Mouse (Mus musculus) hindbrain, embryonic 12.5 days (tissue): ENCODE measurements around the gene Adat2. TPM values are rescaled to one million over a fixed set of nuclear protein-coding genes. Genes with fewer than 3 reads are reported as not detected.

Experiments
- ATAC-seq: fragments of 200-750 bp; cut with Nextera tagmentation; 2 replicates; pipeline ENCODE4 v1.8.0; 2017; ENCODE audit warnings: moderate TSS enrichment; ENCODE audit not compliant: low FRiP score
- H3K27ac ChIP-seq: fragments of 300-500 bp; sonication (generic); 2 replicates; pipeline ENCODE4 v1.5.1; 2016; ENCODE audit warnings: mild to moderate bottlenecking
- H3K27me3 ChIP-seq: fragments of 300-500 bp; sonication (generic); 2 replicates; pipeline ENCODE4 v1.6.1; 2016; ENCODE audit warnings: mild to moderate bottlenecking
- H3K36me3 ChIP-seq: fragments of 300-500 bp; sonication (generic); 2 replicates; pipeline ENCODE4 v1.6.1; 2016; ENCODE audit warnings: mild to moderate bottlenecking
- H3K4me1 ChIP-seq: fragments of 300-500 bp; sonication (generic); 2 replicates; pipeline ENCODE4 v1.6.1; 2016
- H3K4me2 ChIP-seq: fragments of 300-500 bp; sonication (generic); replicated peaks from 2 replicates; pipeline ENCODE4 v1.6.1; 2016; ENCODE audit warnings: mild to moderate bottlenecking
- H3K4me3 ChIP-seq: fragments of 300-500 bp; sonication (generic); 2 replicates; pipeline ENCODE4 v1.5.1; 2016; ENCODE audit warnings: mild to moderate bottlenecking
- H3K9ac ChIP-seq: fragments of 300-500 bp; sonication (generic); 2 replicates; pipeline ENCODE4 v1.6.1; 2016; ENCODE audit warnings: mild to moderate bottlenecking, moderate library complexity
- H3K9me3 ChIP-seq: fragments of 300-500 bp; sonication (generic); replicated peaks from 2 replicates; pipeline ENCODE4 v1.6.1; 2016; ENCODE audit warnings: mild to moderate bottlenecking
- WGBS: fragments of 180-500 bp; shearing (Covaris S2); methylation state at CpG from one replicate; pipeline ENCODE4 v1.1.7; 2016; 5-methylcytosine and 5-hydroxymethylcytosine counted together
- polyA plus RNA-seq: library from polyadenylated mRNA; unstranded; fragments of >200 nt; fragmentation: Nextera tagmentation; extraction: Ambion mirVana; gene quantifications from 2 replicates; pipeline ENCODE4 v1.2.1, GENCODE M21; 2016

The Adat2 gene
- polyA plus RNA-seq, 1 experiment from 2014 or later = 3.8 TPM

- no peak; the same call in 1 of the 2 replicates for ATAC-seq
These were observed 12.4 kb downstream of the Adat2 start for GRCm38 (mm10) chr10:13565080-13565448.

DNA sequence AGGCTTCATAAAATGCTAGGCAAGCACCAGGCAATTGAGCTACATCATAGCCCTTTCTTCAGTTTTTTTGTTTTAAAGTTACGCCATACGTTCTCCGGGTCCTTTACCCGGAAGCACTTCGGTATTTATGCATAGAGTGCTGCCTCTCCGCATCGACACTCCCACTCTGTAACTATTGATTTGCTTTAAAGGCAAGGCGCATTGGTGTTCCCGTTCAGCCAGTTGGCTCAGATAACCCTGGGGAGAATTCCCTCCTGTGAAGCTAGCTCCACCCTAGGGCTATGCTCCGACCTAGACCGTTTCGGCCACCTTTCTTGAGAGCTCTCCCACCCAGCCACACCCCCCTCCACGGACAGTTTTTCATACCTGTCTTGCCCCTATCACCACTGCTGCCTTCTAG is 13.7 kb downstream of the Adat2 start:
- ATAC-seq = no peak
- Histone ChIP-seq H3K27ac (no peak overlapping the region), H3K9ac (no peak overlapping the region), H3K36me3 (peaks cover 9% of the 10 kb centered on the region; the same call in 1 of the 2 replicates), H3K9me3 (no peaks in the 10 kb centered on the region), H3K4me1 (peaks cover 19% of the 10 kb centered on the region), H3K4me3 (no peak overlapping the region), H3K4me2 (no peak overlapping the region), H3K27me3 (no peaks in the 10 kb centered on the region)
- 65% methylated on average over 13 of the region's 13 CpGs for whole genome bisulfite sequencing

More at GRCm38 (mm10) chr10:13565080-13565448, 12.4 kb downstream of the Adat2 start:
- H3K9me3 ChIP-seq = no peaks in the 10 kb centered on the region
- H3K4me3 ChIP-seq = peak overlapping the region; percentile 12; the same call in 1 of the 2 replicates
- peak overlapping the region; percentile 48 for H3K4me2 ChIP-seq
- WGBS = 57% methylated on average over 8 of the region's 8 CpGs
- H3K4me1 ChIP-seq = peaks cover 8% of the 10 kb centered on the region
- H3K27ac ChIP-seq = no peak overlapping the region
- peaks cover 11% of the 10 kb centered on the region; the same call in 1 of the 2 replicates for H3K36me3 ChIP-seq
- H3K27me3 ChIP-seq = no peaks in the 10 kb centered on the region
- H3K9ac ChIP-seq = no peak overlapping the region

DNA sequence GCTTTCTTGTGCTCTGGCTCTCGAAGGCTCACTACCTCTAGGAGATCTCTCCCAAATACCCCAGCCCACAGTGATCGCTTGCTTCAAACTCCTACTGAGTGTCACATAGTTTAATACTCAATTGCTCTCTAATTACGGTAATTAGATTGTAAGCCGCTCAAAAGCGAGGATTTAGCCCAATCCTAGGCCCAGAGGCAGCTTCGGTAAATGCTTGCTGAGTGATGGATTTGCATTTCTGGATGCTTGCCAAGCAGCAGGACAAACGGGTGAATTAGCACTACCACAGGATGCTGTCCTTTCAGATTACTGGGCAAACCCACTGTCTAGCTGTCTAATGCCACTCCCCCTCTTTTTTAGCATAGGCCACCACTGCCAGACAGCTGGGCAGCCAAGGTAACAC is 17.1 kb downstream of the Adat2 start:
- WGBS = 33% methylated on average over 7 of the region's 7 CpGs
- Histone ChIP-seq H3K36me3 (no peaks in the 10 kb centered on the region), H3K4me1 (peaks cover 17% of the 10 kb centered on the region), H3K4me3 (no peak overlapping the region), H3K27me3 (no peaks in the 10 kb centered on the region), H3K4me2 (no peak overlapping the region), H3K9ac (no peak overlapping the region), H3K9me3 (no peaks in the 10 kb centered on the region), H3K27ac (no peak overlapping the region)
- peak; percentile 67 for ATAC-seq

DNA sequence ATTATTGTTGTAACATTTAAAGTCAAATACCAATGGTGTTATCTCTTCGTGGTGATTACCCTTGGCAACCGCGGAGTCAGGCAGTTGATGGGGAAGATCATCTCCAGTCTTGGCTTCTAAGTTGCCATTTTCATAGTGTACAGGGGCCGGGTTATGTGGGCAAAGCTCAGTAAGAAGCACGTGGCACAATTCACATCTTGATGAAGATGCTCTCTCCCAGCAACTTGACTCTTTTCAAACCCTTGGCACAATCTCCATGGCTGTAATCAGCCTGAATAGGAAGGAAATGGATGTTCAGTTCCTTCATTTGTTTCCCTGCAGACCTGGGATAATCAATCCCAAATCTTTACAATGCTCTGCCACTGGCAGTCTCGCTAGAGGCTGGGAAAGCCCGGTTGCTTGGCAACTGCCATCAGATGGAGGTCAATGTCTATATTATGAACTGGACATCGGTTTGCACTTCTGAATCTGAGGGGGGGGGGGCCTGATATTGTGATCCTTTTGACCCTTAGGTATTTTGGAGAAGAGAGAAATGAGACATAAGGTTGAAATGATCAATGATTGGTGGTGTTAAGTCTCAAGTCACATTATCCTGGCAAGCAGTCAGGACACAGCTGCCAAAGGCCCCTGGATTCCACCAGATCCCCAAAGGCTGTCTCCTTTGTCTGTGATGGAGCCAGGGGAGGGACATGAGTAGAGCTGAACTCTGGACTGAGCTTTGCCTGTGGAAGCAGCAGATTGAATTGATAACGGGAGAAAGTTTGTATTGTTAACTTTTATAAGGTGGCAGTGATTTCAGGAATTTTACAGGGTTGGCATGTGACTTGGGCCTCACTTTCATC is 18.2 kb downstream of the Adat2 start:
- Histone ChIP-seq H3K4me1 (peaks cover 16% of the 10 kb centered on the region), H3K9me3 (no peaks in the 10 kb centered on the region), H3K4me2 (no peak overlapping the region), H3K4me3 (no peak overlapping the region), H3K36me3 (no peaks in the 10 kb centered on the region), H3K27ac (no peak overlapping the region), H3K27me3 (no peaks in the 10 kb centered on the region), H3K9ac (no peak overlapping the region)
- 48% methylated on average over 9 of the region's 9 CpGs for WGBS
- ATAC-seq = 0 out of 2 replicates have a peak, but pooled peaks have one; percentile 43

DNA sequence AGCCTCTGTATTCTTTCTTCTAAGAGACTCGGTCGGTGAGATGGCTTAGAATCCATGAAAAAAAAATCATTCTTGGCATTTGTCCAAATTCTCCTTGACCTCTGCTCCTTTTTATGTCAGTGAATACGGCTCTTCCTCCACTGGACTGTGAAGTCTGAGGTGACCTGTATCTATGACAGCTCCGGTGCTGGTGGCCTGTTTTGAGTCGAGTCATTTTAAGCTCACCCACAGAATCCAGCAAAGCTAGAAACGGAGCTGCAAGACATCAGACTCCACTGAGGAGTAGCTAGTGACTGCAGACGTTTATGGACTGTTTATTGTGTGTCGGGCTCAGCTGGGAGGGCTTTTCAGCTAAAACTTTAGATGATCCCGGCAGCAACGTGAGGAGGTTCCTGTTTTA is 19.3 kb downstream of the Adat2 start:
- WGBS = 57% methylated on average over 10 of the region's 10 CpGs
- Histone ChIP-seq H3K36me3 (no peaks in the 10 kb centered on the region), H3K4me3 (no peak overlapping the region), H3K9me3 (no peaks in the 10 kb centered on the region), H3K27me3 (no peaks in the 10 kb centered on the region), H3K4me1 (peaks cover 16% of the 10 kb centered on the region), H3K27ac (no peak overlapping the region), H3K4me2 (no peak overlapping the region), H3K9ac (no peak overlapping the region)
- ATAC-seq = no peak

DNA sequence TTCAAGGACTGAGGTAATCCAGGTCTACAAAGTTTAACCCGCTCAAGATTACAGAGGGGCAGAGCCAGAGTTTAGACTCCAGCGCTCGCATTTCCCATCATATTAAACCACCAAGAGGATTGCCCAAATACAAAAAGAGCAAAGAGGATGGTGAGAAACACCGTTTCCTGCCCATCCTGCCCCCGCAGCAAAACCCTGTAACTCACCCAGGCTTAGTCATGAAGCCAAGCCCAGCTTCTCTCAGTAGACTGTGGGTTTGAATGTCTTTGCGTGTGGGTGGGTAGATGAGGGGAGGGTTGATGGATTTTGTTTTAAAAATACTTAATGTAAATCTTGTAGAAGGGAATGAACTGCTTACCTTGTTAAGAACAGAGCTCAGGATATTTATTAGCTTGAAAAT is 19.7 kb downstream of the Adat2 start:
- no peak overlapping the region for H3K27ac ChIP-seq
- H3K4me3 ChIP-seq = no peak overlapping the region
- peaks cover 16% of the 10 kb centered on the region for H3K4me1 ChIP-seq
- no peak overlapping the region for H3K9ac ChIP-seq
- H3K4me2 ChIP-seq = no peak overlapping the region
- 89% methylated on average over 6 of the region's 6 CpGs for WGBS
- ATAC-seq = no peak
- H3K36me3 ChIP-seq = no peaks in the 10 kb centered on the region
- H3K9me3 ChIP-seq = no peaks in the 10 kb centered on the region
- H3K27me3 ChIP-seq = no peaks in the 10 kb centered on the region

- Histone ChIP-seq H3K4me1 (no peaks in the 10 kb centered on the region), H3K4me2 (no peak overlapping the region), H3K36me3 (no peaks in the 10 kb centered on the region), H3K9me3 (no peaks in the 10 kb centered on the region), H3K9ac (no peak overlapping the region), H3K4me3 (no peak overlapping the region), H3K27ac (no peak overlapping the region), H3K27me3 (no peaks in the 10 kb centered on the region)
- 84% methylated on average over 7 of the region's 7 CpGs for WGBS
- ATAC-seq = no peak
These were observed 24.4 kb downstream of the Adat2 start for GRCm38 (mm10) chr10:13577123-13577522.

- no peaks in the 10 kb centered on the region for H3K27me3 ChIP-seq
- ATAC-seq = no peak
- no peaks in the 10 kb centered on the region for H3K36me3 ChIP-seq
- no peak overlapping the region for H3K27ac ChIP-seq
- H3K4me2 ChIP-seq = no peak overlapping the region
- H3K9me3 ChIP-seq = no peaks in the 10 kb centered on the region
- WGBS = 65% methylated on average over 2 of the region's 2 CpGs
- no peak overlapping the region for H3K4me3 ChIP-seq
- no peak overlapping the region for H3K9ac ChIP-seq
- H3K4me1 ChIP-seq = no peaks in the 10 kb centered on the region
These were observed 35.2 kb downstream of the Adat2 start for GRCm38 (mm10) chr10:13587914-13588313.

DNA sequence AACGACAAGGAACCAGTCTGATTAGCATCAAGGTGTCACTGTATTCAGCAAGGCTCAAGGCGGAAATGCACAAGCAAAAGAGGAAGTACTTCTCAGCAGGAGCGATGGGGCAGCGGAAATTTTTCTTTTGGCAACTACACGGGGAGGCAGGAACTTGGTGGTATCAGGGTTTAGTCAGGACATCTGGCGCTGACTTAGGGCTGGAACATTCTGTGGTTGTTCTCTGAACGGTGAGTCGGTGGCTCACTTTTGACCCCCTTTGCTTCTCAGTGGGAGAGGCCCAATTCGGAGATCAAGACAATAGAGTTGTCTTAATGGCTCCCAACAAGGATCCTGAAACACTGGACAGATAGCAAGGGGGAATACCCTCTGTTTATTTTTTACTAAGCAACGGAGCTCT is 39.5 kb downstream of the Adat2 start:
- Histone ChIP-seq H3K4me3 (no peak overlapping the region), H3K9me3 (no peaks in the 10 kb centered on the region), H3K27me3 (no peaks in the 10 kb centered on the region), H3K4me1 (no peaks in the 10 kb centered on the region), H3K36me3 (no peaks in the 10 kb centered on the region), H3K9ac (no peak overlapping the region), H3K27ac (no peak overlapping the region), H3K4me2 (no peak overlapping the region)
- 88% methylated on average over 10 of the region's 10 CpGs for WGBS
- ATAC-seq = no peak

GRCm38 (mm10) chr10:13593529-13593928 is 40.8 kb downstream of the Adat2 start:
- Histone ChIP-seq H3K9ac (no peak overlapping the region), H3K9me3 (no peaks in the 10 kb centered on the region), H3K4me3 (no peak overlapping the region), H3K36me3 (no peaks in the 10 kb centered on the region), H3K4me1 (no peaks in the 10 kb centered on the region), H3K27me3 (no peaks in the 10 kb centered on the region), H3K27ac (no peak overlapping the region), H3K4me2 (no peak overlapping the region)
- 85% methylated on average over 3 of the region's 3 CpGs for WGBS
- no peak for ATAC-seq

DNA sequence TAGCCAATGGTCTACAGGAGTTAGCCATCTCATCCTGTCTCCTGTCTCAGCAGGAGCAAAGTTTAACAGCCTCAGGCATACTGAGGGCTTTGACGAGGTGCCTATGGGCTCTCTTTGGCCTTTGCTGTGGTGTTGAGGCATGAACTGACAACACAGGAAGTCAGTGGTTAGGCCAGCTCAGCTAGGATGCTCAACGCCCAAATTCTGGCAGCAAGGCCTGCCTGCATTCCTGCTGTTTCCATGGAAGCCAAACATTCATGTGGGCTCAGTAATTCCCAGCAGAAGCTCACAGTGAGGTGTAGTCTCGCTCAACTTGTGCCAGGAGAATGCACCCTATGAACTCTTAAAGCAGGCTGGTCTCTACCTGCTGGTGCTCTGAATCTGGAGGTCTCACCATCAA is 43.4 kb downstream of the Adat2 start:
- Histone ChIP-seq H3K4me3 (no peak overlapping the region), H3K4me2 (no peak overlapping the region), H3K27me3 (no peaks in the 10 kb centered on the region), H3K36me3 (no peaks in the 10 kb centered on the region), H3K9ac (no peak overlapping the region), H3K9me3 (peaks cover 5% of the 10 kb centered on the region; the same call in 1 of the 2 replicates), H3K4me1 (no peaks in the 10 kb centered on the region), H3K27ac (no peak overlapping the region)
- ATAC-seq = no peak
- 32% methylated on average over 3 of the region's 3 CpGs for WGBS

- peaks cover 5% of the 10 kb centered on the region; the same call in 1 of the 2 replicates for H3K9me3 ChIP-seq
- WGBS = 87% methylated on average over 9 of the region's 9 CpGs
- H3K27ac ChIP-seq = no peak overlapping the region
- H3K4me1 ChIP-seq = no peaks in the 10 kb centered on the region
- no peak for ATAC-seq
- no peak overlapping the region for H3K9ac ChIP-seq
- H3K4me2 ChIP-seq = no peak overlapping the region
- no peaks in the 10 kb centered on the region for H3K36me3 ChIP-seq
- H3K4me3 ChIP-seq = no peak overlapping the region
- H3K27me3 ChIP-seq = no peaks in the 10 kb centered on the region
These were observed 44.2 kb downstream of the Adat2 start for GRCm38 (mm10) chr10:13596866-13597265.

GRCm38 (mm10) chr10:13597491-13597890 is 44.8 kb downstream of the Adat2 start:
- H3K4me3 ChIP-seq = no peak overlapping the region
- no peaks in the 10 kb centered on the region for H3K27me3 ChIP-seq
- H3K4me1 ChIP-seq = no peaks in the 10 kb centered on the region
- H3K9me3 ChIP-seq = peaks cover 5% of the 10 kb centered on the region; the same call in 1 of the 2 replicates
- 72% methylated on average over 8 of the region's 8 CpGs for WGBS
- no peak overlapping the region for H3K27ac ChIP-seq
- no peak overlapping the region for H3K9ac ChIP-seq
- no peaks in the 10 kb centered on the region for H3K36me3 ChIP-seq
- ATAC-seq = no peak
- no peak overlapping the region for H3K4me2 ChIP-seq
